Mouse (Mus musculus): Measurements from ENCODE around the gene Dgki. TPM values are rescaled to one million over a fixed set of nuclear protein-coding genes. Genes with fewer than 3 reads are reported as not detected.
A peak's percentile ranks its signal among the peaks of the same experiment; 100 is the strongest.

Dgki gene
- polyA plus RNA-seq, 1 experiment from 2014 or later = 1.3 TPM

- H3K36me3 ChIP-seq = no peaks in the 10 kb centered on the region
- H3K4me3 ChIP-seq = no peak overlapping the region
These were observed 103.1 kb downstream of the Dgki start for GRCm38 (mm10) chr6:37196870-37197269.

DNA sequence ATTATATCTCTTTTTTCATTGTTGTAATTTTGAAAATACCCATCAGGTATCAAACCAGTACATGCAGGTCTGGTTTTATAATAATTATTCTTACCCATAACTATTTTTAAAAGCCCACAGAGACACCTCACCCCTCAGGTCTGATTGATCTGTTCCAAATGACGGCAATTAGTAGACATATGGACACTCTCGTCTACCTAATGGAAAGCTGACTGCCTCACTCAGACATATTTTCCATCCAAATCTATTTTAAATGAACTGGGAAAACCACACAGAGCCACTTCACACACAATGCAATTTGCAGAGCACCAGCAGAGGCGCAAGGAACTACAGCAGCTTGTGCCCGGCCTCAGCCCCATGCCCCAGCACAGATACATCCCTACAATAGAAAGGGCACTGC lies 104.2 kb downstream of the Dgki start:
- no peak overlapping the region for H3K9ac ChIP-seq
- no peaks in the 10 kb centered on the region for H3K9me3 ChIP-seq
- 67% methylated on average over 4 of the region's 4 CpGs for WGBS
- no peak for ATAC-seq (ENCODE audit: low FRiP score, low read depth)
- H3K4me2 ChIP-seq (replicated peaks) = no peak overlapping the region
- H3K4me1 ChIP-seq = peaks cover 18% of the 10 kb centered on the region
- no peaks in the 10 kb centered on the region for H3K27me3 ChIP-seq
- H3K27ac ChIP-seq = no peak overlapping the region
- no peaks in the 10 kb centered on the region for H3K36me3 ChIP-seq
- no peak overlapping the region for H3K4me3 ChIP-seq

More at GRCm38 (mm10) chr6:37196870-37197269, 103.1 kb downstream of the Dgki start:
- no peak overlapping the region for H3K27ac ChIP-seq
- H3K27me3 ChIP-seq = no peaks in the 10 kb centered on the region
- H3K4me2 ChIP-seq (replicated peaks) = no peak overlapping the region
- H3K9ac ChIP-seq = no peak overlapping the region
- H3K4me1 ChIP-seq = peaks cover 18% of the 10 kb centered on the region
- WGBS = 83% methylated on average over 5 of the region's 5 CpGs
- no peak for ATAC-seq (ENCODE audit: low FRiP score, low read depth)
- H3K9me3 ChIP-seq = no peaks in the 10 kb centered on the region

- Histone ChIP-seq H3K9ac (no peak overlapping the region), H3K27me3 (no peaks in the 10 kb centered on the region), H3K4me2 (replicated peaks) (no peak overlapping the region), H3K9me3 (no peaks in the 10 kb centered on the region), H3K4me3 (no peak overlapping the region), H3K4me1 (no peaks in the 10 kb centered on the region), H3K36me3 (no peaks in the 10 kb centered on the region), H3K27ac (no peak overlapping the region)
- WGBS = 82% methylated on average over 4 of the region's 4 CpGs
- no peak for ATAC-seq (ENCODE audit: low FRiP score, low read depth)
These were observed 118.0 kb downstream of the Dgki start for GRCm38 (mm10) chr6:37181961-37182360.

GRCm38 (mm10) chr6:37171149-37171832 lies 128.7 kb downstream of the Dgki start:
- Histone ChIP-seq H3K4me3 (no peak overlapping the region), H3K9me3 (no peaks in the 10 kb centered on the region; the same call in 1 of the 2 replicates), H3K36me3 (no peaks in the 10 kb centered on the region), H3K4me2 (replicated peaks) (no peak overlapping the region), H3K27ac (no peak overlapping the region), H3K9ac (no peak overlapping the region), H3K27me3 (no peaks in the 10 kb centered on the region), H3K4me1 (peaks cover 10% of the 10 kb centered on the region; the same call in 1 of the 2 replicates)
- ATAC-seq (ENCODE audit: low FRiP score, low read depth) = no peak
- WGBS = 65% methylated on average over 12 of the region's 12 CpGs

DNA sequence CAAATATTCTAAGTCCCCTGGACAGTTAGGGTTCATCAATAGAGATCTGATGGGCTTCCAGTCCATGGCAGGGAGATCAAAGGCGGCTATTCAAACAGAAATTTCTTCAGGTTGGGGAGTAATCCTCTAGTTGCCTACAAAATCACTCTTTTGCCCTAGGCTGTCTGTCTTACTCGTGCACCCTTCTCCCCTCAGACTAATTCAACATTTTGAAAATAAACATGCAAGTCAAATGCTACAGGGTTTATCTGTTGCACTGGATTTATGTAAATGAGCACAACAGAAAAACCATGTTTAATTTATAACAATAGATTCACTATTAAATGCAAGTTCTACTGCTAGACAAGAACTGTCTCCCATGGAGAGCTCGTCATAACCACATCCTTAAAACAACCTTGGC lies 141.1 kb downstream of the Dgki start:
- WGBS = 69% methylated on average over 3 of the region's 3 CpGs
- H3K27ac ChIP-seq = no peak overlapping the region
- H3K4me1 ChIP-seq = no peaks in the 10 kb centered on the region
- H3K36me3 ChIP-seq = no peaks in the 10 kb centered on the region
- no peak overlapping the region for H3K9ac ChIP-seq
- H3K4me2 ChIP-seq (replicated peaks) = no peak overlapping the region
- H3K27me3 ChIP-seq = no peaks in the 10 kb centered on the region
- H3K9me3 ChIP-seq = no peaks in the 10 kb centered on the region
- ATAC-seq (ENCODE audit: low FRiP score, low read depth) = no peak
- no peak overlapping the region for H3K4me3 ChIP-seq

- Histone ChIP-seq H3K4me1 (no peaks in the 10 kb centered on the region), H3K27me3 (no peaks in the 10 kb centered on the region), H3K36me3 (no peaks in the 10 kb centered on the region), H3K4me3 (no peak overlapping the region), H3K4me2 (replicated peaks) (no peak overlapping the region), H3K9ac (no peak overlapping the region), H3K27ac (no peak overlapping the region), H3K9me3 (no peaks in the 10 kb centered on the region)
- 91% methylated on average over 1 of the region's 1 CpGs for WGBS
- no peak for ATAC-seq (ENCODE audit: low FRiP score, low read depth)
These were observed 145.9 kb downstream of the Dgki start for GRCm38 (mm10) chr6:37154051-37154450.

GRCm38 (mm10) chr6:37150483-37150882 lies 149.5 kb downstream of the Dgki start:
- ATAC-seq (ENCODE audit: low FRiP score, low read depth) = no peak
- no peak overlapping the region for H3K4me2 ChIP-seq (replicated peaks)
- WGBS = 74% methylated on average over 2 of the region's 2 CpGs
- no peak overlapping the region for H3K4me3 ChIP-seq
- H3K27ac ChIP-seq = no peak overlapping the region
- no peaks in the 10 kb centered on the region for H3K36me3 ChIP-seq
- no peaks in the 10 kb centered on the region for H3K27me3 ChIP-seq
- no peaks in the 10 kb centered on the region for H3K9me3 ChIP-seq
- H3K4me1 ChIP-seq = no peaks in the 10 kb centered on the region
- no peak overlapping the region for H3K9ac ChIP-seq

- 66% methylated on average over 4 of the region's 4 CpGs for WGBS
- H3K4me2 ChIP-seq (replicated peaks) = no peak overlapping the region
- no peaks in the 10 kb centered on the region; the same call in 1 of the 2 replicates for H3K4me1 ChIP-seq
- H3K9ac ChIP-seq = no peak overlapping the region
- H3K9me3 ChIP-seq = no peaks in the 10 kb centered on the region
- no peak overlapping the region for H3K27ac ChIP-seq
- no peak overlapping the region for H3K4me3 ChIP-seq
- no peak for ATAC-seq (ENCODE audit: low FRiP score, low read depth)
- no peaks in the 10 kb centered on the region for H3K36me3 ChIP-seq
- H3K27me3 ChIP-seq = no peaks in the 10 kb centered on the region
These were observed 149.9 kb downstream of the Dgki start for GRCm38 (mm10) chr6:37150038-37150437.

GRCm38 (mm10) chr6:37149196-37149595 lies 150.8 kb downstream of the Dgki start:
- H3K4me3 ChIP-seq = no peak overlapping the region
- H3K4me2 ChIP-seq (replicated peaks) = no peak overlapping the region
- H3K27ac ChIP-seq = no peak overlapping the region
- whole genome bisulfite sequencing = 92% methylated on average over 6 of the region's 6 CpGs
- no peak for ATAC-seq (ENCODE audit: low FRiP score, low read depth)
- no peak overlapping the region for H3K9ac ChIP-seq
- H3K9me3 ChIP-seq = no peaks in the 10 kb centered on the region
- no peaks in the 10 kb centered on the region for H3K36me3 ChIP-seq
- H3K4me1 ChIP-seq = peaks cover 6% of the 10 kb centered on the region
- no peaks in the 10 kb centered on the region for H3K27me3 ChIP-seq

DNA sequence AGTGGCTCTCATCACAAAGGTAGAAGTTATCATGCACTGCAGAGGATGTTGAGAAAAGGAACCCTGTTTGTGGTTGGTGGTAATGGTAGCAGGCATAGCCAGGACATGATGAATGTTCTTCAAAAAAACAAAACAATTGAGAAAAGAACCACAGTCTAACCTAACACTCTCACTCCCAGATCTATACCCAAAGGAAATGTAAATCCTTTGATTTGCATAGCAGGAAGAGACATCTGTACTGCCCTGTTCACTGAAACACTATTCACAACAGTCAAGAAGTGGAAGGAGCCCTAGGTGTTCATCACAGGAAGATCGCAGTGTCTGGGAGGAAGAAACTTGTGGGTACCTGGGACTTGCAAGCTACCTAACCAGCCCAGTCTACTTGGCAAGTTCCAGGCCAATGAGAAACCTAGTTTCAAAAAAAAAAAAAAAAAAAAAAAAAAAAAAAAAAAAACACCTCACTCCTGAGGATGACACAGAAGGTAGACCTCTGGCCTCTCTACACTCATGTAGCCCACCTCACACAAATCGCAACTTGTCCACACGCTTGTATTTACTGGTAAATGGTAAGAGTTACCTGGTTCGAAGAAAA lies 152.5 kb downstream of the Dgki start:
- H3K9ac ChIP-seq = no peak overlapping the region
- no peaks in the 10 kb centered on the region for H3K36me3 ChIP-seq
- no peak overlapping the region for H3K27ac ChIP-seq
- no peak overlapping the region for H3K4me3 ChIP-seq
- no peak for ATAC-seq (ENCODE audit: low FRiP score, low read depth)
- no peak overlapping the region for H3K4me2 ChIP-seq (replicated peaks)
- H3K9me3 ChIP-seq = no peaks in the 10 kb centered on the region
- H3K4me1 ChIP-seq = peaks cover 18% of the 10 kb centered on the region
- WGBS = 93% methylated on average over 4 of the region's 4 CpGs
- no peaks in the 10 kb centered on the region for H3K27me3 ChIP-seq

DNA sequence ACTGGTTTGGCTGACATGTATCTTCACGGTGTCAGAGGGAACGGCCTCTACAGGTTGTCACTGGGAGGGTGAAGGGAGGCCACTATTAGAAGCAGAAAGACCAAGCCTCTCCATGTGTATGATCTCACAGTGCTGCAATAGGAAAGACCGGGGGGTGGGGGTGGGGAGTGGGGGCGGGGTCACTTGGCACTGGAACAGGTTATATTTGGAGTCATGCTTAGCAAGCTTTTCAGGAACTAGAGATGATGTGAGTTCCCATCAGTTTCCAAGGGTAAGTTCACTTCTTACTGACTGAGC lies 156.2 kb downstream of the Dgki start:
- ATAC-seq (ENCODE audit: low FRiP score, low read depth) = 0 out of 2 replicates have a peak, but pooled peaks have one; percentile 59
- no peaks in the 10 kb centered on the region for H3K36me3 ChIP-seq
- H3K4me3 ChIP-seq = no peak overlapping the region
- H3K9ac ChIP-seq = no peak overlapping the region
- no peaks in the 10 kb centered on the region for H3K27me3 ChIP-seq
- no peak overlapping the region for H3K4me2 ChIP-seq (replicated peaks)
- no peak overlapping the region for H3K27ac ChIP-seq
- WGBS = 64% methylated on average over 4 of the region's 4 CpGs
- H3K9me3 ChIP-seq = no peaks in the 10 kb centered on the region
- H3K4me1 ChIP-seq = peaks cover 18% of the 10 kb centered on the region

- no peak for ATAC-seq (ENCODE audit: low FRiP score, low read depth)
- Histone ChIP-seq H3K27ac (no peak overlapping the region), H3K4me3 (no peak overlapping the region), H3K9ac (no peak overlapping the region), H3K9me3 (no peaks in the 10 kb centered on the region), H3K27me3 (no peaks in the 10 kb centered on the region), H3K36me3 (no peaks in the 10 kb centered on the region), H3K4me2 (replicated peaks) (no peak overlapping the region), H3K4me1 (peaks cover 18% of the 10 kb centered on the region)
- WGBS = 84% methylated on average over 11 of the region's 11 CpGs
These were observed 156.8 kb downstream of the Dgki start for GRCm38 (mm10) chr6:37142991-37143866.
